Mouse (Mus musculus) brown adipose tissue, adult 24 weeks (tissue): Measurements from ENCODE around the gene Klhl5. TPM values are rescaled to one million over a fixed set of nuclear protein-coding genes. Genes with fewer than 3 reads are reported as not detected.

Experiments used
- H3K27ac ChIP-seq: fragments of 200-500 bp; replicated peaks from 2 replicates; pipeline ENCODE4 v1.5.1; 2012; ENCODE audit warnings: low read depth, mild to moderate bottlenecking, low read length
- H3K4me1 ChIP-seq: fragments of 200-500 bp; 2 replicates; pipeline ENCODE4 v1.6.1; 2012; ENCODE audit warnings: low read length, mixed read lengths; ENCODE audit not compliant: control insufficient read depth, insufficient read depth, insufficient read length
- H3K4me3 ChIP-seq: fragments of 200-500 bp; 2 replicates; pipeline ENCODE4 v1.5.1; 2012; ENCODE audit warnings: low read depth, mild to moderate bottlenecking, low read length, moderate library complexity; ENCODE audit not compliant: insufficient read depth
- polyA plus RNA-seq: library from polyadenylated mRNA; stranded (reverse); fragments of >200 nt; gene quantifications from 2 replicates; pipeline ENCODE4 v1.2.4, GENCODE M21; 2012; ENCODE audit not compliant: missing spikeins, insufficient read depth, insufficient read length

Gene Klhl5
- 33.9 and 41.4 TPM in 2 replicates for polyA plus RNA-seq

DNA sequence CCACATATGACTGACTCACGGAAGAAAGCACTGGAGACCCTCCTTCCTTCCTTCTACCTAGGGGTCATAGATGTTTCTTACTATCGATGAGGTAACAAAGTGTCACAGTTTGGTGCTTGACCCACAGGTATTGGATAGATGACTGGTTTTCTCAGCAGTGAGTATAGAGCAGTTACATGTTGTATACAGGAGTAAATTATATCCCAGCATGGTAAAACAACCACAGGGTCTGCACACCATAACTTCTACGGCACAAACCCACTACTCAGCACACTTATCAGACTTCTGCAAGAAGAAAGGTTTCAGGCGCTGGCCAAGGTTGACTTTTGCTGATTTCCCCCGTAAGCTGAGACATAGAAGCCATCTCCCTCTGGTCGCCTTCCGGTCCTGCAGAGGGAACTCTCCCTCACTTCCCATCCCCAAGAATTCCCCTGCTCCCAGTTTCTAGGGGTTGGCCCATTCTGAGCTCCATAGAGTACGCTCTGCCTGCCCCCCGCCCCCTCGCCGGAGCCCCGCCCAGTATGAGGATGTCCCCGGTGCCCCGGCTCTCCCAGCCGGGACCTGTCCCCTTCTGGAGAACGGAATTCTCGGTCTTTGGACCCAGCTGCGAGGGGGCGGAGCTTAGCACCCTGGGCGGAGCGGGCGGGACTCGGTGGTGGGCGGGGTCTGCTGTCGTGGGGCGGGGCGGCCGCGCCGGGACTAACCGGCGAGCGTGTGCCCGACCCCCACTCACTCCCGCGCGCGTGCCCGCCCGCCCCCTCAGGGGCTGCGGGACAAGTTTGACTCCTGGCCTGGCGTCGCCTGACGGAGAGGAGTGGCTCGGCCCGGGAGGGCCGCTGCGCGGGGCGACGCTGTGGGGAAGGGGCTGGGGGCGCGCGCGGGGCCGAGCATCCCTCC, at the start of gene Klhl5:
Gene Klhl5, plus strand, starts transcription at position 664 of the 897 bp plus-strand sequence.
- Histone ChIP-seq H3K4me1 (no peaks in the 10 kb centered on the region), H3K4me3 (peak within 1 kb of the TSS; percentile 76), H3K27ac (peak within 1 kb of the TSS; percentile 40)

DNA sequence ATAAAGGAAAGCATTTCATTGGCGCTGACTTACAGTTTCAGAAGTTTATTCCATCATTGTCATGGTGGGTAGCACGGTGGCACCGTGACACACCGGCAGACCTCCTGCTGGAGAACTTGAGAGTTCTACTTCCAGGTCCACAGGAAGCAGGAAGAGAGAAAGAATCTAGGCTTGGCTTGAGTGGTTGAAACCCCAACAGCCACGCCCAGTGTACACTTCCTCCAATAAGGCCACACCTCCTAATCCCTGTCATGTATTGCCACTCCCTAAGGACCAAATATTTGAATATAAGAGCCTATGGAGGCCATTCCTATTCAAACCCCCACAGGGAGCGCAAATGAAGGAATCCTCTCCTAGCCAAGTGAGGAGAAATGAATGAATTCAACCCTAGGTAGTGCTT, 49.7 kb upstream of the Klhl5 start:
- Histone ChIP-seq H3K4me3 (no peak overlapping the region), H3K4me1 (no peaks in the 10 kb centered on the region)

DNA sequence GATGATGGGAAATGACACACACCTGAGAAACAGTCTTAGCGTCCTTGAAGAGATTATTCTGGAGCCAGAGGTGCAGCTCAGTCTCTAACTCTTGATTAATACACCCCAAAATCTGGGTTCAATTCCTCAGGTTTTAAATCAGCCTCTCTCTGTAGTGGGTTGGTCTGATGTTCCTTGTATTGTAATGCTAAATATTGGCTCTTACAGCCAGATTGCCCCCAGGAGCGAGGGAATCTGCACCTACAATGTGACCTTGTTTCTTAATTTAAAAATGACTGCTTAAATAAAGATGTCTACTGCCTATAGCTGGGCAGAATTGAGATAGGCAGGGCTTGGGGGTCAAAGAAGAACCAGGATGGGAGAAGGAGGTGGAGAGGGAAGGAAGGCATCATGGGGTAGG, 47.5 kb upstream of the Klhl5 start:
- Histone ChIP-seq H3K27ac (no peak overlapping the region), H3K4me3 (no peak overlapping the region), H3K4me1 (no peaks in the 10 kb centered on the region)

More for the DNA sequence above, 49.7 kb upstream of the Klhl5 start:
- H3K27ac ChIP-seq, result no peak overlapping the region

DNA sequence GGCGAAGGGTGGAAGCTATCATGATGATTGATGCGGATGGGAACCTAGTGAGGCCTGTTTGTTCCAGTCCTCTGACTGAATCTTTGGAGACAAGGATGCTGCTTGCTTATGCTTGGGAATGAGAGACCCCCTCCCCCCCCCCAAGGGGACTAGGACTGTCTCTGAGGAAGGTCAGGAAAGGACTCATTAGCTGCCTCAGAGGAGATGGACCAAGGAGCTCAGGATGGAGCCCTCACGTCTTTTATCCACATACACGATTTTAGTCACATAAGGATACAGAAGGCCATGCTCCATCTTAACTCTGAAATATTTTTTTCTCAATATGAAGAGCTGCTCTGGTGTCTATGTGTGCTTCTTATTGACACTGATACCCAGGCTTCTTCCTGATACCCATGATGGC, 45.1 kb upstream of the Klhl5 start:
- Histone ChIP-seq H3K4me1 (no peaks in the 10 kb centered on the region), H3K27ac (no peak overlapping the region), H3K4me3 (no peak overlapping the region)

DNA sequence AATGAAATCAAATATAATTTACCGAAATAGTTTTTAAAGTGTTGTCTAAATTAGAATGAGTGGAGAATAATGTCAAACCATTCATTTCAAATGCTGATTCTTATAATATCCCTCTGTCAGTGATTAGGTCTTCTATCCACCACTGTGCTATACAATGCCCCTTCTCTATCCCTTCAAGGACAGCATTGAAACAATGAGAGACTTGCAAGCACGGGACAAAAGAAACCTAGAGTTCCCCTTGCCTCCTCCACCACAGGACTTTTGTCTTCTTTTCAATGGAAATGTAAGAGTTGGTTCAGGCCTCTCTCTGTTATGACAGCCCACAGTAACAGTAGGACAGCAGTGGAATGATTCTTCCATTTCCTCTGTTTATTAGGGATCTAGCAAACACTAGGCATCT, 44.1 kb upstream of the Klhl5 start:
- H3K4me1 ChIP-seq, result no peaks in the 10 kb centered on the region
- H3K27ac ChIP-seq, result no peak overlapping the region
- no peak overlapping the region for H3K4me3 ChIP-seq

DNA sequence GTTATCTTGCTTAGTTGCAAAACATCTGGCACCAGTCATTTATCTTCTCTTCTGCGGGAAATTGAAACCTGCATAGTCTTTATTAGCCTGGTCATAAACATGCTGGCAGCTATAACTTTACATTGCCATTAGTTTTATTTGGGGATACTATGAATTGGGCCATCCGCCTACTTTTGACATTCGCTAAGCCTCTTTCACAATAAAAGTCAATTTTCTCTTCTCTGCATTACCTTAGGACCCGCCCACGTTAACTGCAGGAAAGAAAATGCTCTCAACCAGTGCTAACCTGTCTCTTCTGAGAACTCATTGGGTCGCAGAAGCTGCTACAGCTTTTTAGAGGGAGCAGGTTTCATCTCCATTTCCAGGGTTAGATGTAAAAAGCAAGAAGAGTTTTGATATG, 39.2 kb upstream of the Klhl5 start:
- Histone ChIP-seq H3K27ac (no peak overlapping the region), H3K4me1 (no peaks in the 10 kb centered on the region), H3K4me3 (no peak overlapping the region)

DNA sequence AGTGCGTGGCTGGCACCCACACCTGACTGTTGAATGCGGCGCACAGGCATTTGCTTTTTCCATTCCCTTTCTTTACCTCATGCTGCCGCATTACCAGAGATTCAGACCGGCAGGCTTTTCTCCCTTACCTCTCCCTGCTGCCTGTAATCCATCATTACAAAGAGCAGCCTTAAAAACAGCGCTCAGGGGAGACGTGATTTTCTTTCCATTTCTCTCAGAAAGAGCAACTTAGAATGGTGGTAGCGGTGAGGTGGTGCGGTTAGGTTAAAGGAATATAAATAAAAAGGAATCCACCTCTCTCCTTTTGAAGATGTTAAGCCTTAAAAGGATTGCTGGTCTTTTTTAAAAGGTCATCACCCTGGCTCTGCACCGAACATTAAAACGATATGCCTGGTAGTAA, 37.5 kb upstream of the Klhl5 start:
- no peak overlapping the region for H3K27ac ChIP-seq
- no peak overlapping the region for H3K4me3 ChIP-seq
- no peaks in the 10 kb centered on the region for H3K4me1 ChIP-seq

GRCm38 (mm10) chr5:65071689-65072118, 35.6 kb upstream of the Klhl5 start:
- Histone ChIP-seq H3K27ac (no peak overlapping the region), H3K4me1 (no peaks in the 10 kb centered on the region), H3K4me3 (no peak overlapping the region)

GRCm38 (mm10) chr5:65073247-65073646, 34.1 kb upstream of the Klhl5 start:
- no peak overlapping the region for H3K4me3 ChIP-seq
- no peaks in the 10 kb centered on the region for H3K4me1 ChIP-seq
- no peak overlapping the region for H3K27ac ChIP-seq

DNA sequence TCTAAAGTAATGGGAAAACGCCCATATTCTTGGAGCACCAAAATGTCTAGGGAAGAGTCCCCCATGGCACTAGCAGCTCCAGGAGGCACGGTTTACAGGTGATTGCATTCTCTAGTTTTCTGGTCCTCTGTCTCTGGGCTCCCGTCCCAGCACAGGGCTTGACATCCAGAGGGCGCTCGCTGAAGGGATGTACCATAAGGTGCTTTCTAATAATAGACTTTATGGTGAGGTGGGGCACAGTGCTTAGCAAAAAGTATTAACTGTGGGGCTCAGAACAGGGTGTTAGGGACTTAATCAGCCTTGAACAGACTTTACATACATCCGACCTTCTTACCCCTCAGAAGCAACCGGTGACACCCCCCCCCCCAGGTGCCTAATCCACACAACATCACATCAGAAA, 32.6 kb upstream of the Klhl5 start:
- Histone ChIP-seq H3K4me1 (no peaks in the 10 kb centered on the region), H3K4me3 (no peak overlapping the region), H3K27ac (no peak overlapping the region)

GRCm38 (mm10) chr5:65076087-65076486, 31.3 kb upstream of the Klhl5 start:
- Histone ChIP-seq H3K27ac (no peak overlapping the region), H3K4me3 (no peak overlapping the region), H3K4me1 (no peaks in the 10 kb centered on the region)

DNA sequence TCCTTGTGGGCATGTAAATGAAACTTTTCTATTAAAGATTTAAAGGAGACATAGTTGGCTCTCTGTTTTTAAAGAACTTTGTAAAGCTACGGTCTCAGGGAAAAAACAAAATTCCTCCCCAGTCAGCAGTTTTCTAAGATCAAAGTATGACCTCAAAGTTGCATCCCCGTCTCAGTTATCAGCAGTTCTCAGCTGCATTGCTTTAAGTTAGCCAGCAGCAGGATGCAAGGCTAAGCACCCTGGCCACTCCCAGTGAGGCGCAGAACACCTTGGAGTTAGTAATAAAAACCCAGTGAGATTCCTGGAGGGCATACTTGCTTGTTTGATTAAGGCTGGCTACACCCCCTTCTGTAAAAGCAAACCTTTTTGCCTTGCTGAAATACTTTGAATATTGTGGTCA, 30.6 kb upstream of the Klhl5 start:
- Histone ChIP-seq H3K4me1 (no peaks in the 10 kb centered on the region), H3K4me3 (no peak overlapping the region), H3K27ac (no peak overlapping the region)

- Histone ChIP-seq H3K27ac (no peak overlapping the region), H3K4me1 (no peaks in the 10 kb centered on the region)
Measured at GRCm38 (mm10) chr5:65078081-65078480, 29.3 kb upstream of the Klhl5 start.

DNA sequence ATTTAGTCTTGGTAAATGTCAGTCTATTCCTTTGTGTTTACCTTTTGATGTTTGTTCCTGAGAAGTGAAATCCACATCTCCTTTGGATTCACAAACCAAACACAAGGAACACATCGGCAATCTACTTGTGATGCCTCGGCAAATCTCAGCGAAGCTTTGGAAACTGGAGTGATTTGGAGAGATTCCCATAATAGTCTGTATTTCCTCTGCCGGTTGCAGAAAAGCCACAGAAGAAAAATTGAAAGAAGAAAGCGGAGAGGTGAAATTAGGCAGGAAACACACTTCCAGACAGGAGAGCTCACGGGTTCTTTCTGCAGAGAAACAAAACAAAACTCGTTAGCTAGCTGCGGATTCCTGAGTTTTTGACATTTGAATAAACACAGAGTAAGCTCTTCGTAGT, 27.5 kb upstream of the Klhl5 start:
- Histone ChIP-seq H3K4me1 (no peaks in the 10 kb centered on the region), H3K27ac (no peak overlapping the region), H3K4me3 (peak overlapping the region; percentile 23; the same call in 1 of the 2 replicates)

More at GRCm38 (mm10) chr5:65078081-65078480, 29.3 kb upstream of the Klhl5 start:
- H3K4me3 ChIP-seq, result no peak overlapping the region

- Histone ChIP-seq H3K4me1 (no peaks in the 10 kb centered on the region), H3K4me3 (no peak overlapping the region), H3K27ac (no peak overlapping the region)
Measured at GRCm38 (mm10) chr5:65081836-65082235, 25.5 kb upstream of the Klhl5 start.

DNA sequence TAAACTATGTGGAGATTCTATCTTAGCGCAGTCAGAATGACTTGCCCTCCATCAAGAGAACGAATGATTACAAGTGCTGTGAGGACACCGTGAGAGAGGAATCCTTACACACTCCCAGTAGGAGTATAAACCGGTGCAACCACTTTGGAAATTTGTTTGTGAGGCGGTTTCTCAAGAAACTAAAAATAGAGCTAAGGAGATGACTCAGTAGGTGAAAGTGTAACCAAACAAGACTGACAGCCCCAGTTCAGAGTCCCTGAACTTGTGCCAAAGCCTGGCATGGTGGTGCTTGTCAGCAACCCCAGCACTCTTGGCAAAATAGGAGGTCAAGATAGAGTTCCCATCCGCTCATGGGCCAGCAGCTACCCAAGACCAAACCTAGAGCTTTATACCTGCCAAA, 20.8 kb upstream of the Klhl5 start:
- no peak overlapping the region for H3K4me3 ChIP-seq
- H3K4me1 ChIP-seq, result no peaks in the 10 kb centered on the region
- peak overlapping the region; percentile 56; the same call in 1 of the 2 replicates for H3K27ac ChIP-seq
